Mouse (Mus musculus): ENCODE results near the gene Cux1. TPM values are rescaled to one million over a fixed set of nuclear protein-coding genes. Genes with fewer than 3 reads are reported as not detected.

Gene Cux1
- polyA plus RNA-seq (2017; shearing (Covaris generic)) = 10 to 100 TPM; 54.1 to 55.3 TPM

DNA sequence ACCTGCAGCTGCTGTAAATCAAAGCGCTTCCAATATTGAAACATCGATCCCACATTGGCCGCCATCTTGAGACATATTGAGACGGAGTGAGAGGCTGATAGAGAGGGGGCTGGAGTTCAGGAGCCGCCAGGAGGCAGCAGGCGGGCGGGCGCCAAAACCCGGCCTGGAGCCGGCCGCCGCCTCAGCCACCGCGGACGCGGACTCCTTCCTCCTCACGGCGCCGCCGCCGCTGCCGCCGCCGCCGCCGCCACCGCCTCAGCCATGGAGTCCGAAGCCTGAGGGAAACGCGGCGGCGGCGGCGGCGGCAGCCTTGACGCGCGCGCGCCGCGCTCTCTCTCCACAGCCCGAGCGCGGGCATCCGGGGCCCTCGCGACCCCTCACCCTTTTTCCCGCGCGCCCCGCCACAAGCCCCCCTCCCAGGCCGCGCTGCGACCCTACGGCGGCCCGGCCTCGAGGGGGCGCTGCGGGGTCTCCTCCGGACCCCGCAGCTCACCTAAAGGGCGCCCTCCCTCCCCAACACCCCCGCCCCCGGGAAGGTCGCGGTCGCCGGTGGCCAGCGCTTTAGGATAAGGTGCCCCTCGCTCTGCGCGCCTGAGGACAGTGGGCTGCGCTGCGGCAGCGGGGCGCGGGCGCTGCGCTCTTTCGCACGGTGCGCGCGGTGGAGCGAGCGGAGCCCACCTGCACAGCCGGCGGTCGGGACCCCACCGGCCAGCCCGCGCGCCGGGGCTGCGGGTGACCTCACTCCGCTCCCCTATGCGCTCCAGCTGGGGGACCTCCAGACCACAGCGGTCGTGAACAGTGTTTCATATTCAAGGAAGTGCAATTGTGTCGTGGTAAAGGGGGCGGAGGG lies at the start of gene Cux1:
Cux1 (minus strand) TSS at position 315 of the 850 bp plus-strand sequence.

DNA sequence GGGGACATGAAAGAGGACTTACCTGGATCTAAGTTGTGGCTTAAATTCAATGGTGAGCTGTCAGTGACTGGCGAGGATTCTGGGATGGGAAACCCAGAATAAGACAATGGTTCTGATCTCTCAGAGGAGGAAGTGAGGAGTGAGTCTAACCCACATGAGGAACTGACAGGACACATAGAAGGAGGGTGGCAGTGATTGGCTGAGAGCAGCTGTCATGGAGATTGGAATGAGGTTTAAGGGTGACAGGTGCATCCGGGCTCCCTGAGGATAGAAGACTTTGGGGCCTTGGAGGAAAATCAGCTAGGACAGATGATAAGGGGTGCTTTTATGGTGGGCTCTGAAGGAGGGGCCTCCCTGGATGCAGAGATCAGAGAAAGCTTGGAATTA lies 320.8 kb downstream of the Cux1 start, which contains the start of gene Sh2b2:
Sh2b2 (minus strand) TSS at position 105 of the 387 bp plus-strand sequence.

DNA sequence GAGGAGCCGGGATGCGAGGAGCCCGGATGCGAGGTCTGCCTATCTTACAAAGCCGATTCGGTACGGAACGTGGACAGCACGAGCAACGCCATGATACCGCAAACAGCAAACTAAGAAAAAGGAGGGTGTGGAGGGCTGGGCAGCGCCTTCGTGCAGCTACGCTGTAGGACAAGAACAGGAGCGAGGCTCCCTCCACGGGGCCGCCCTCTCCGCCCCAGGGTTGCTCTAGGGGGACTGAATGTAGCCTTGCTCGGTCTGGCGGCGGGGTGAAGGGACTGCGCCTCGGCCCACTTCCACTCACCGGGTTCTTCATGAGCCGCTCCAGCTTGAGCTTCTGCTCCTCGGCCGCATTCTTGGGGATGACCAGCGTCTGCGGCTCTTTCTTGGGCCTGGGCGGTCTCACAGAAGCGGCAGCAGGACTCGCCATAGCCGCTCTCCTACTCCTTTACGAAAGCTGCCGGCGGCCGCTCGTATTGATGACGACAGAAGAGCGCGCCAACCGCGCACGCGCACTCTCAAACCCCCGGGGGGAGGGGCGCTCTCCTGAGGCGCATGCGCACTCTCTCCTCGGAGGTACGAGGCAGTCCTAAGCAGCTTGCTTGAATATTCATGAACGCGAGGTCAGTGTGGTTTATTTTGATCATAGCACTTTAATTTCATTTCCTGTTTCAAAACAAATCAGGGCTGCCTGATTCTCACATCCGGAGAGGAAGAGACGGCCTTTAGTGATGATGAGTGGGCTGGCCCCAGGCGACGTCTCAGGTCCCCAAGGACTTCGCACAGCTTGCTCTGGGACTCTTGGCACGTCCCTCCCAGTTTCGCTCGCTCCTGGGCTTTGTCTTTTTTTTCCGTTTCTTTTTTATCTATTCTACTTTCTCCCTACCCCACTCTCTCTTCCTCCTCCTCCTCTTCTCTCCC lies 368.6 kb downstream of the Cux1 start, which contains the start of gene Prkrip1:
Prkrip1 (minus strand) TSS at position 490 of the 918 bp plus-strand sequence.

Other genes with a start within 250 kb of the Cux1 start
- gene Myl10, start 125.7 kb upstream of the Cux1 start, polyA plus RNA-seq (2017; shearing (Covaris generic)) = under 1 TPM in 1 of 2 experiments, not detected in 1; 0.31 TPM

Measured in inflammation-experienced regulatory T-cells (primary cell).